Mouse (Mus musculus): ENCODE data around the gene Fuca1. TPM values are rescaled to one million over a fixed set of nuclear protein-coding genes. Genes with fewer than 3 reads are reported as not detected.

The Fuca1 gene
- polyA plus RNA-seq, 1 experiment from 2014 or later, result 214 TPM

GRCm38 (mm10) chr4:135963457-135964193 lies 43.1 kb downstream of the Fuca1 start, which contains the start of gene Gale:
Gene Gale, plus strand, starts transcription at chr4:135963727.
- Histone ChIP-seq H3K9me3 (ENCODE audit: control insufficient read depth, low read length) (no peaks in the 10 kb centered on the region), H3K4me2 (ENCODE audit: low read depth, low read length) (peak within 1 kb of the TSS; percentile 88), H3K27ac (ENCODE audit: low read length) (peak within 1 kb of the TSS; percentile 90), H3K4me1 (ENCODE audit: control insufficient read depth, insufficient read depth, low read length) (peaks cover 23% of the 10 kb centered on the region), H3K4me3 (ENCODE audit: low read length) (peak within 1 kb of the TSS; percentile 81), H3K9ac (ENCODE audit: low read depth, low read length) (peak within 1 kb of the TSS; percentile 89), H3K36me3 (ENCODE audit: control insufficient read depth, insufficient read depth, low read length) (peaks cover 17% of the 10 kb centered on the region), H3K27me3 (replicated peaks; ENCODE audit: control insufficient read depth, insufficient read depth, low read length) (no peaks in the 10 kb centered on the region)
- 0% methylated on average over 56 of the region's 56 CpGs for WGBS
- ATAC-seq, result peak; percentile 90

- Histone ChIP-seq H3K4me3 (ENCODE audit: low read length) (peak overlapping the region; percentile 81), H3K36me3 (ENCODE audit: control insufficient read depth, insufficient read depth, low read length) (peaks cover 24% of the 10 kb centered on the region), H3K9me3 (ENCODE audit: control insufficient read depth, low read length) (no peaks in the 10 kb centered on the region), H3K4me2 (ENCODE audit: low read depth, low read length) (peak overlapping the region; percentile 88), H3K27ac (ENCODE audit: low read length) (peak overlapping the region; percentile 90), H3K27me3 (replicated peaks; ENCODE audit: control insufficient read depth, insufficient read depth, low read length) (no peaks in the 10 kb centered on the region), H3K4me1 (ENCODE audit: control insufficient read depth, insufficient read depth, low read length) (peaks cover 18% of the 10 kb centered on the region), H3K9ac (ENCODE audit: low read depth, low read length) (peak overlapping the region; percentile 87)
- ATAC-seq, result peak; percentile 67
- WGBS, result 4% methylated on average over 12 of the region's 12 CpGs
Measured at GRCm38 (mm10) chr4:135964426-135964825, 43.9 kb downstream of the Fuca1 start.

DNA sequence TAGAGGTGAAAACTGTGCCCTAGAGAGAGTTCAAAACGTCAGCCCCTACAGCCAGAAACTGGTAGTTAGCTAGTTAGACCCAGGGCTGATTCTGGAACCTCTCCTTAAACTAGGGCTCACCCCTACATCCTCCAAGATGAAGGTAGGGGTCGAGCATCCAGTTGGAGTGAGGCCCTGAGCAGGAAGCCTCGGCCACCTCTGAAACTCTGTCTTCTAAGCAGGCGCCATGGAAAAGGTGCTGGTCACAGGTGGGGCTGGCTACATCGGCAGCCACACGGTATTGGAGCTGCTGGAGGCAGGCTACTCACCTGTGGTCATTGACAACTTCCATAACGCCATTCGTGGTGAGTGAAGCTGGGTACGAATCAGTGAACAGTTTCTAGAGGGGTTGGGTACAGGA lies 44.6 kb downstream of the Fuca1 start:
- WGBS, result 77% methylated on average over 9 of the region's 9 CpGs
- H3K36me3 ChIP-seq (ENCODE audit: control insufficient read depth, insufficient read depth, low read length), result peaks cover 25% of the 10 kb centered on the region
- H3K4me3 ChIP-seq (ENCODE audit: low read length), result no peak overlapping the region
- H3K27ac ChIP-seq (ENCODE audit: low read length), result peak overlapping the region; percentile 90
- no peaks in the 10 kb centered on the region for H3K27me3 ChIP-seq (replicated peaks; ENCODE audit: control insufficient read depth, insufficient read depth, low read length)
- no peak for ATAC-seq
- H3K9ac ChIP-seq (ENCODE audit: low read depth, low read length), result peak overlapping the region; percentile 87
- peaks cover 18% of the 10 kb centered on the region for H3K4me1 ChIP-seq (ENCODE audit: control insufficient read depth, insufficient read depth, low read length)
- peak overlapping the region; percentile 88; the same call in 1 of the 2 replicates for H3K4me2 ChIP-seq (ENCODE audit: low read depth, low read length)
- no peaks in the 10 kb centered on the region for H3K9me3 ChIP-seq (ENCODE audit: control insufficient read depth, low read length)

GRCm38 (mm10) chr4:135966283-135966682 lies 45.7 kb downstream of the Fuca1 start:
- Histone ChIP-seq H3K9ac (ENCODE audit: low read depth, low read length) (no peak overlapping the region), H3K36me3 (ENCODE audit: control insufficient read depth, insufficient read depth, low read length) (peaks cover 25% of the 10 kb centered on the region), H3K9me3 (ENCODE audit: control insufficient read depth, low read length) (no peaks in the 10 kb centered on the region), H3K27me3 (replicated peaks; ENCODE audit: control insufficient read depth, insufficient read depth, low read length) (no peaks in the 10 kb centered on the region), H3K4me2 (ENCODE audit: low read depth, low read length) (no peak overlapping the region), H3K4me1 (ENCODE audit: control insufficient read depth, insufficient read depth, low read length) (peaks cover 26% of the 10 kb centered on the region), H3K27ac (ENCODE audit: low read length) (no peak overlapping the region), H3K4me3 (ENCODE audit: low read length) (no peak overlapping the region)
- no peak for ATAC-seq
- WGBS, result 90% methylated on average over 16 of the region's 16 CpGs

DNA sequence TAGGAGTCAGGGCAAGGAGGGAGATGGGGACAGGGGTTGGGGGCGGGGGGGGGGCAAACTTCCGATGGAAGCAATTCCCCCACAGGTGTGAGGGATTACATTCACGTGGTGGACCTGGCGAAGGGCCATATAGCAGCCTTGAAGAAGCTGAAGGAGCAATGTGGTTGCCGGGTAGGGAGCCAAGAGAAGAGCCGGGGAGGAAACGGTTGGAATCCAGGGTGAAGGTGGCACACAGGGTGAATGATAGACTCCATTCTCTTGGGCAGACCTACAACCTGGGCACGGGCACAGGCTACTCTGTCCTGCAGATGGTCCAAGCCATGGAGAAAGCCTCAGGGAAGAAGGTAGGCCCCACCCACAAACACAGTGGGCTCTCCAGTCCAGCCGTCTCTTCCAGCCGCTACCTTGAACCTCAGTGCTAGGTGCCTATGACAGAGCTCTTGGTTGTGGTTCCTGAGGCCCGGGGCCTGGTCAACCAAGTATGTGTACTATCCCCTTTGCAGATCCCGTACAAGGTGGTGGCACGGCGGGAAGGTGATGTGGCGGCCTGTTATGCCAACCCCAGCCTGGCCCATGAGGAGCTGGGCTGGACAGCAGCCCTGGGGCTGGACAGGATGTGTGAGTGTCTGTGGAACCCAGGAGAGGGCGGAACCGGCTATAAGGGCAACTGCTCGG lies 46.7 kb downstream of the Fuca1 start:
- no peaks in the 10 kb centered on the region for H3K27me3 ChIP-seq (replicated peaks; ENCODE audit: control insufficient read depth, insufficient read depth, low read length)
- H3K36me3 ChIP-seq (ENCODE audit: control insufficient read depth, insufficient read depth, low read length), result peaks cover 21% of the 10 kb centered on the region
- no peak for ATAC-seq
- H3K27ac ChIP-seq (ENCODE audit: low read length), result no peak overlapping the region
- H3K9me3 ChIP-seq (ENCODE audit: control insufficient read depth, low read length), result no peaks in the 10 kb centered on the region
- H3K9ac ChIP-seq (ENCODE audit: low read depth, low read length), result no peak overlapping the region
- no peak overlapping the region for H3K4me3 ChIP-seq (ENCODE audit: low read length)
- WGBS, result 87% methylated on average over 18 of the region's 18 CpGs
- H3K4me2 ChIP-seq (ENCODE audit: low read depth, low read length), result no peak overlapping the region
- peaks cover 32% of the 10 kb centered on the region for H3K4me1 ChIP-seq (ENCODE audit: control insufficient read depth, insufficient read depth, low read length)

DNA sequence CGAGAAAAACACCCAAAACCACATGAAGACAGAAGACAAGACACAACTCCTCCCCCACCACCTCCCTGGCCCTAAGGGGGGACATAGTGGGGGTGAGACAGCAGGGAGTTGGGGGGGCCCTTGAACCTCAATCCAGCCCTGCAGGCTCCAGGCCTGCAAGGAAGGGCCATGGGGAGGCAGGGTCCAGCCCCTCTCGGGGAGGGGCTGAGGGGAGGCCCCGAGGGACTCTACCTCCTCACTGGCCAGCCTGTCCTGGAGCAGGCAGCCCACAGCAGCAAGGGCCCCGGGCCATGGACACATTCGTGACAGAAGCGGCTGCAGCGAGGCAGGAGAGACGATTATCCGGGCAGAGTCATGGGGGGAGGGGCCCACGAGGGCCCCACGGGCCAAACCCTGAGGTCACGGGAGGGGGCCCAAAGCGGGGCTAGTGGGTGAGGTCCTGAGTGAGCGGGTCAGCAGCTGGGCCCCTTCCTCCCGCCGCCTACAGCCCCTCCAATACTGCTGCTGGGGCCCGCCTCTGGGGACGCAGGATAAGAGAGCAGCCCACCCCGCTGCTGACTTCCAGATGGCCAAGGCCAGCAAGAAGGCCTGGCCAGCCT lies 47.8 kb downstream of the Fuca1 start:
- 76% methylated on average over 18 of the region's 19 CpGs for WGBS
- no peak for ATAC-seq
- Histone ChIP-seq H3K4me2 (ENCODE audit: low read depth, low read length) (no peak overlapping the region), H3K9me3 (ENCODE audit: control insufficient read depth, low read length) (no peaks in the 10 kb centered on the region), H3K4me1 (ENCODE audit: control insufficient read depth, insufficient read depth, low read length) (peaks cover 32% of the 10 kb centered on the region), H3K27ac (ENCODE audit: low read length) (no peak overlapping the region), H3K4me3 (ENCODE audit: low read length) (no peak overlapping the region), H3K36me3 (ENCODE audit: control insufficient read depth, insufficient read depth, low read length) (peaks cover 21% of the 10 kb centered on the region), H3K9ac (ENCODE audit: low read depth, low read length) (no peak overlapping the region), H3K27me3 (replicated peaks; ENCODE audit: control insufficient read depth, insufficient read depth, low read length) (no peaks in the 10 kb centered on the region)

- ATAC-seq, result no peak
Measured at GRCm38 (mm10) chr4:135969070-135969750, 48.7 kb downstream of the Fuca1 start.

DNA sequence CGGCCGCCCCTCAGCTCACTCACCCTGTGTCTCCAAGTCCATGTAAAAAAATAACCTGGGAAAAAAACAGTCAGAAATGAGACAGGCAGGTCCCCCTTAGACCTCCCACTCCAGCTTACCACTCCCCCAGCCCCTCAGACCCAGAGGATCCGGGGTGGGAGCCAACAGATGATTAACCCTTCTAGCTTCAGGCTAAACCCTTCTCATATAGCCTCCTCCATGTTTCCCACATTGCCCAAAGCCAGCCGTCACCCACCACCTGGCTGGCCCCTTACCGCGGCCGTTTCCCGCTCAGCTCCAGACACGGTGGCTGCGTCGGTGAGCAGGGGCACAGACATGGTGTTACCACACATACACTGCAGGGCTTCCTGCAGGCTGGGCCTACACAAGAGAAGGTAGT lies 50.0 kb downstream of the Fuca1 start:
- 90% methylated on average over 11 of the region's 11 CpGs for WGBS
- peaks cover 18% of the 10 kb centered on the region for H3K4me1 ChIP-seq (ENCODE audit: control insufficient read depth, insufficient read depth, low read length)
- no peak overlapping the region for H3K4me2 ChIP-seq (ENCODE audit: low read depth, low read length)
- H3K4me3 ChIP-seq (ENCODE audit: low read length), result no peak overlapping the region
- H3K9ac ChIP-seq (ENCODE audit: low read depth, low read length), result no peak overlapping the region
- H3K9me3 ChIP-seq (ENCODE audit: control insufficient read depth, low read length), result no peaks in the 10 kb centered on the region
- H3K27me3 ChIP-seq (replicated peaks; ENCODE audit: control insufficient read depth, insufficient read depth, low read length), result no peaks in the 10 kb centered on the region
- H3K27ac ChIP-seq (ENCODE audit: low read length), result no peak overlapping the region
- peaks cover 21% of the 10 kb centered on the region for H3K36me3 ChIP-seq (ENCODE audit: control insufficient read depth, insufficient read depth, low read length)
- no peak for ATAC-seq

More at GRCm38 (mm10) chr4:135969070-135969750, 48.7 kb downstream of the Fuca1 start:
- H3K36me3 ChIP-seq (ENCODE audit: control insufficient read depth, insufficient read depth, low read length), result peaks cover 21% of the 10 kb centered on the region
- H3K9me3 ChIP-seq (ENCODE audit: control insufficient read depth, low read length), result no peaks in the 10 kb centered on the region
- H3K9ac ChIP-seq (ENCODE audit: low read depth, low read length), result no peak overlapping the region
- 90% methylated on average over 13 of the region's 13 CpGs for WGBS
- H3K4me3 ChIP-seq (ENCODE audit: low read length), result no peak overlapping the region
- no peak overlapping the region for H3K4me2 ChIP-seq (ENCODE audit: low read depth, low read length)
- no peaks in the 10 kb centered on the region for H3K27me3 ChIP-seq (replicated peaks; ENCODE audit: control insufficient read depth, insufficient read depth, low read length)
- H3K27ac ChIP-seq (ENCODE audit: low read length), result no peak overlapping the region
- peaks cover 30% of the 10 kb centered on the region for H3K4me1 ChIP-seq (ENCODE audit: control insufficient read depth, insufficient read depth, low read length)
